Mouse (Mus musculus) bone marrow macrophage, adult 2 months (primary cell): ENCODE results near the gene Lsmem1. TPM values are rescaled to one million over a fixed set of nuclear protein-coding genes. Genes with fewer than 3 reads are reported as not detected.

Experiments used
- H3K27ac ChIP-seq: 2 replicates; pipeline ENCODE4 v1.5.1; 2012; ENCODE audit warnings: low read depth, low read length; ENCODE audit not compliant: insufficient read depth
- H3K4me1 ChIP-seq: 2 replicates; pipeline ENCODE4 v1.6.1; 2012; ENCODE audit warnings: low read length; ENCODE audit not compliant: control insufficient read depth, insufficient read depth
- H3K4me3 ChIP-seq: 2 replicates; pipeline ENCODE4 v1.5.1; 2012; ENCODE audit warnings: mild to moderate bottlenecking, low read length, moderate library complexity; ENCODE audit not compliant: insufficient read depth
- CTCF ChIP-seq: IDR thresholded peaks from 2 replicates; pipeline ENCODE4 v1.5.1; 2012; ENCODE audit warnings: low read depth, mild to moderate bottlenecking, low read length, moderate library complexity
- POLR2A ChIP-seq: IDR thresholded peaks from 2 replicates; pipeline ENCODE4 v1.6.1; 2012; ENCODE audit warnings: mild to moderate bottlenecking, low read depth, low read length, borderline replicate concordance
- polyA plus RNA-seq: library from polyadenylated mRNA; stranded (reverse); fragments of >200 nt; gene quantifications from 2 replicates; pipeline ENCODE4 v1.2.4, GENCODE M21; 2012; ENCODE audit not compliant: missing spikeins, insufficient read depth, insufficient read length

The Lsmem1 gene
- not detected in 2 replicates for polyA plus RNA-seq

DNA sequence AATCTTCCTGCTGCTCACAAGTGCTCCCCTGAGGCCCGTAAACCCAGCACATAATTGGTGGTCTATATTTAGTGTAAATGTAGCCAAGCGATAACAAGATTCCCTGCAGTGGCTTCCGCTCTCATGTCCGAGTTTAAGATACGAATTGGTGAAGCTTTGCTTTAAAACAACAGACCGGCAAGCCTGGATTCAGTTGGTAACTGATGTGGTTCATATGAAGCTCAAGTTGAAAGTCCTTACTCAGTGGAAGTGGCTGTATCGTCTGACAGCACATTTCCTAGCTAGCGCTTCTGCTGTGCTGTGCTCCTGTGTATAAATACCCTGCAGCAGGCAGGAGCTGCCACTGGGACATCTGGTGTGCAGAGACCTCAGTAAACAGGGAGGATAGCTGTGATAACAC is at the start of gene Lsmem1:
Lsmem1 (minus strand) TSS at position 189 of the 400 bp plus-strand sequence.
- TF ChIP-seq POLR2A: no peak
- TF ChIP-seq CTCF: no peak
- H3K4me3 ChIP-seq: no peak within 1 kb of the TSS
- H3K4me1 ChIP-seq: no peaks in the 10 kb centered on the region
- no peak within 1 kb of the TSS for H3K27ac ChIP-seq

DNA sequence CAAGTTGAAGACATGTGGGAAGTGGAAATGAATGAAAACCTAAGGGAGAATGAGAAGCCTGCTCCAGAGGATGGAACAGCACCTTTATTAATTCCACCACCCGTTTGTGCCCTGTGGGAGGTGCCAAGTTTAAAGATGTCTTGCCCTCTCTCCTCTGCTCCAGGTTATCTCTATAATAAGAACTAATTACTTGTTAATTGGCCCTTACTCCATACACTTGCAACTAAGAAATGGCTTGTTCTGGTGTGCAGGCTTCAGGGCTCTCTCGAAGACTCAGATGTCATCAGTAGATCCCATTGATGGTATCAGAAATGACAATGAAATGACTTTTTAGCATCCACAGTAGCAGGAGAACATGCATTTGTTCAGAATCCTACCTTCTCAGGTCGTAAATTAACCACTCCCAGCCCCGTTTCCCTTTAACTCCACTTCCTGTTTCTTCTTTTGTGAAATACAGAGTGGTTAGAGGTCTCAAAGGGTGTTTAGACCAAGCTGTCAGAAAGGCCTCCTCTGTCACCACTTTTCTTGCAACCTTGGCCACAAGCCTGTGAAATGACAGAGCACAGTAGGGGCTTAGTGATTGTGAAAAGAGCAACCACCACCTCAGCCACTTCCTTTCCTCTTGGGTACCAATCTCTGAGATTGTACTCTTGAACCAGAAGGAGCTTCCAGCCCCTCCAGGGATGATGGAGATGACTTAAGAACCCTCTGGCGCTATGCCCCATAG is 49.3 kb upstream of the Lsmem1 start, which contains the start of gene Ifrd1:
Ifrd1 (minus strand) TSS at position 51 of the 727 bp plus-strand sequence.
- peaks cover 40% of the 10 kb centered on the region for H3K4me1 ChIP-seq
- no peak within 1 kb of the TSS for H3K4me3 ChIP-seq
- TF ChIP-seq POLR2A (no peak), CTCF (no peak)
- H3K27ac ChIP-seq: peak within 1 kb of the TSS; percentile 25

GRCm38 (mm10) chr12:40247976-40248375 is 48.7 kb upstream of the Lsmem1 start:
- TF ChIP-seq CTCF (no peak), POLR2A (no peak)
- Histone ChIP-seq H3K4me3 (no peak overlapping the region), H3K27ac (peak overlapping the region; percentile 25), H3K4me1 (peaks cover 36% of the 10 kb centered on the region)

DNA sequence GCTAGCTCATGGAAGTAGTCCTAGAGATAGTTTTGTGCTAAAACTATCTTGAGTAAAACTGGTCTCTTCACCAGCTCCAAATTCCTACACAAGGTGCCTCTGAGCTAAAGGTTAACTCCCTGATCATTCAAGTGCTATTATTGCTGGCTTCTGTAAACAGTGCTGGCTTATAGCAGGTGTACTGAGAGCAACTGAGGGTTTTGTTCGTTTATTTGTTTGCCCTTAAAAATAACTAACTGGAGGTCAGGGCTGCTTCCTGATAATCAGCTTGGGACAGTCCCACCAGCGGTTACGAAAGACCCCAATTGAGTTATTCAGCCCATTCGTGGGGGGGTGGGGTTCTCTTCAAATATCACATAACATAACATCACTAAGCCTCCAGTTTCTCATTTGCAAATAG is 48.1 kb upstream of the Lsmem1 start:
- peaks cover 34% of the 10 kb centered on the region for H3K4me1 ChIP-seq
- TF ChIP-seq CTCF (no peak), POLR2A (no peak)
- H3K4me3 ChIP-seq: no peak overlapping the region
- no peak overlapping the region for H3K27ac ChIP-seq

- peaks cover 39% of the 10 kb centered on the region for H3K4me1 ChIP-seq
- peak overlapping the region; percentile 41 for H3K27ac ChIP-seq
- H3K4me3 ChIP-seq: no peak overlapping the region
- TF ChIP-seq CTCF (no peak), POLR2A (no peak)
Measured at GRCm38 (mm10) chr12:40245434-40245970, 46.2 kb upstream of the Lsmem1 start.

- TF ChIP-seq CTCF (no peak), POLR2A (no peak)
- H3K4me3 ChIP-seq: no peak overlapping the region
- H3K27ac ChIP-seq: no peak overlapping the region
- peaks cover 39% of the 10 kb centered on the region for H3K4me1 ChIP-seq
Measured at GRCm38 (mm10) chr12:40244926-40245325, 45.6 kb upstream of the Lsmem1 start.

GRCm38 (mm10) chr12:40243821-40244221 is 44.5 kb upstream of the Lsmem1 start:
- TF ChIP-seq POLR2A (no peak), CTCF (no peak)
- H3K4me1 ChIP-seq: peaks cover 35% of the 10 kb centered on the region
- H3K4me3 ChIP-seq: no peak overlapping the region
- no peak overlapping the region for H3K27ac ChIP-seq

GRCm38 (mm10) chr12:40243241-40243640 is 44.0 kb upstream of the Lsmem1 start:
- Histone ChIP-seq H3K4me1 (peaks cover 29% of the 10 kb centered on the region), H3K27ac (no peak overlapping the region), H3K4me3 (no peak overlapping the region)
- no peak for TF ChIP-seq POLR2A
- TF ChIP-seq CTCF: no peak

GRCm38 (mm10) chr12:40239161-40239560 is 39.9 kb upstream of the Lsmem1 start:
- H3K4me1 ChIP-seq: peaks cover 5% of the 10 kb centered on the region
- no peak overlapping the region for H3K4me3 ChIP-seq
- TF ChIP-seq CTCF (no peak), POLR2A (no peak)
- no peak overlapping the region for H3K27ac ChIP-seq

- TF ChIP-seq POLR2A: no peak
- TF ChIP-seq CTCF: no peak
- no peaks in the 10 kb centered on the region for H3K4me1 ChIP-seq
- H3K27ac ChIP-seq: no peak overlapping the region
- H3K4me3 ChIP-seq: no peak overlapping the region
Measured at GRCm38 (mm10) chr12:40232231-40232630, 32.9 kb upstream of the Lsmem1 start.
